Mouse (Mus musculus) MN1 (cell line): Measurements from ENCODE around the gene Hip1.

ENCODE experiments used
- DNase-seq: peaks from one replicate; pipeline ENCODE4 v3.0.0-alpha.2; 2016; ENCODE audit warnings: low spot score

Gene Hip1

DNA sequence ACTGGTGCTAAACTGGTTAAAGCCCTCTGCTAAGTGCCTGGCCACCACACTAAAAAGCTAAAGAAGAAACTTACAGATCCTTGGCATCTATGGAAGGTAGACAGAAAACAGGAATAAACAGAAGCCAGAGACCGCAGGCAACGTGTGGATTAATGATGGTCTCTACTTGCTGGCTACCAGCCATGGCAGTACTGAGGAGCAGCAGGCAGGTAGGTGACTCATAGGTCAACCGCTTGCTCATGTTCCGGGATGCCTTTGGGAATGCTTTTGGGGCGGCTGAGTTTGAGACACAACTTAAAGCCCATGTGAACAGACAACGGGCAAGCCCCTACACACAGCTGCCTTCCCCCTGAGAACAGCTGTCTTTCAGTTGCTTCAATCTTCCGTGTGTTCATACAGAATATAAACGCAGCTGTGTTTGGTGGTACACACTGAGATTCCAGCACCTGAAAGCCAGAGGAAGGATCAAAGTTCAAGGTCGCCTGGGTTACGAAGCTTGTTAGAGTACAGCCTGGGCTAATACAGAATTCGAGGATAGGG lies 13.5 kb downstream of the Hip1 start:
- no peak for DNase-seq

DNA sequence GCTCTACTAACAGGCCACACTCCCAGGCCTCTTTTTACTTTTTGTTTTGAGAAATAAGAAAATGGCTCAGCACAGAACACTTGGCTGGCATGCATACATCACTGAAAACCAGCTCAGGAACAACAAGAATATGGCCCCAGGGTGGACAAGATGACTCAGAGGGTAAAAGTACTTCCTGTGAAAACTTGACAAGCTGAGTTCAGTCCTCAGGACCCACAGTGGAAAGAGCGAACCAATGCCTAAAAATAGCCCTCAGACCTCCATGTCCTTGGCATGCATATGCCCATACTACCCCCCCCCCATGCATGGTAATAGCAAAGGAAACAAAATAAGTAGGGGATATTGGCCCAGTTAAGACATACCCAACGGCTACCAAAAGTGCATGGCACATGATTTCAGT lies 15.0 kb downstream of the Hip1 start:
- DNase-seq, result no peak

DNA sequence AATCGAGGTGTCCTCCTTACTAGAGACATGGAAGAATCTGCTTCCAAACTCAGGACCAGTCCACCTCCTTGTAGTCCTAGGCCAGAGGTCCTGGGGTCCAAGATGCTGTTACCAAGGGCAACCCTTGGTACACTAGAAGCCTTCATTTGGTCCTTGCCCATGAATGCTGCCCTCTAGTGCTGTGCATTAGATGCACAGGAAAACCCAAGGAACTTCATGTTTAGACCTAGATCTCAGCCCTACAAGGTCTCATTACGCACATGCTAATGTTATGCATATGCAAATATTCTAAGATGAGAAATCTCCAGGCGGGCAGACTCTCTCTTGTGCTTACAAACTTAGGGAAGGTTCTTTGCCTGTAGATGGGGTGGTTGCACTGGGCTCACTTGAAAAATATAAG lies 15.6 kb downstream of the Hip1 start:
- DNase-seq, result no peak

DNA sequence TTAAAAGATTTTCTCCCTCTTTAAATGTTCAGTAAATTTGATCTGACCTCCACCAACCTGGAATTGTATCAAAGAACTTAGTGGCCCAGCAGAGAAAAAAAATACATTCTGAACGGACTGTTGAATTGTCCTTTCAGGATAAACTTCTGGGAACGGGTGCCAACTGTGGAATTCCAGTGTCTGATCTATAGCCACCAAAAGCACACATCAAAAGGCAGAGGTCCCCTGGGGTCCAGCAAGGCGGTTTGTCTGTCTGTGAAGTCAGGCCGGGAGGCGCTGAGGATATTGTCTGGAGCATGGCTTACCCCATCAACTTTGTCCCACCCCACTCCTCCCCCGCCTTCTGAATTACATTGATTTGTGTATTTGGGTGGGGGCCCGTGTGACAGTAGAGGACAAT lies 16.9 kb downstream of the Hip1 start:
- DNase-seq, result no peak

DNA sequence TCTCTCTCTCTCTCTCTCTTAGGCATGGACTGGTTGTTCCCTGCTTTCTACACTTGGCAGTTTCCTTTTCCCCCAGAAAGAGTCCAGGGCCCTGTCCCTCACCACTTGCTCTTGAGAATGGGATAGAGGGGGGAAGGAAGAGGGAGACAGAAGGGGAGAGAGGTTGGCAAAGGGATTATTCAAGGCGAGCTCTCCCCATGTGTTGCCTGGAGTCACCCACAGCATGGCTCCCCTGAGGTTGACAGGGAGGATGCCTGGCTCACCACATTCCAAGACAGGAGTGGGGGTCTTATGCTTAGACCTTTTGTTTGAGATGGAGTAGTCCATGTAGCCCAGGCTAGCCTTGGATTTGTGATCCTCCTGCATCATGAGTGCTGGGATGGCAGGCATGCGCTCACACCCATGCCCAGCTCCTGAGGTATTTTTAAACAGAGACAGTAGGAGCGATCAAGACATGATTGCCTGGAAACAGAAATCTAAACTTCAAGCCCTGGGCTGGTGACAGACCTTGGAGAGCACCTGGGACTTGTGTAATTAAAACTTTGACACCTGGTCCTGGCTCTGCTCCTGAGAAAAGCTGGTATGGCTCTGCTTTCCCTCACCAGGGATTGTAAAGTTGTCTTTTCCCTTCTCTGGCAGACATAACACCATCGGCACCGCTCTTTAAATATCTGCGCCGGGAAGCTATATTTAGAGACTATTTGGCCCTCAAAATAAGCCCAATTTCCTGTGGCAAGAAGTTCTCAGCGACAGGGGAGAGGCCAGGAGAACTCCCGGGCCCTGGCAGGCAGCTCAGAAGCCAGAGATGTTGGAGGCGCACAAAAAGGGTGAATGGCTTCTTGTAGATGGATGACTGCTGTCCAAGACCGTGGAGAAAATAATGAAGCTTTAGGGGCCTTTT lies 20.0 kb downstream of the Hip1 start:
- no peak for DNase-seq

DNA sequence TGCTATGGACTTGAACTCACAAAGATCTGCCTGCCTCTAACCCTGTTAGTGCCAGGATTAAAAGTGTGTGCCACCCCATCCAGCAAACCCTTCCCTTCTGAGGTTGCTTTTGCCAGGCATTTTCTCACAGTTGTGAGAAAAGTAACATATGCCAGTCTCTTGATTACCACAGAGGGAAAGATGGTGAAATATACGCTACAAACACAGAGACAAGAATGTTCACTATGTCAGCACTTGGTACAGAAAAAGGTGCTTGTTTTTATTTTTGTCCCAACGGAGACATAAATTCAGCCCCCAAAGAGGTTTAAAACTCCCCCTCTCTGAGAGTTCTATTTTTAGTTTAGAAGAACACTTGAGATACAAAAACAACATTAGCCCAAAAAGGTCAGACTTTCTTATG lies 20.8 kb downstream of the Hip1 start:
- DNase-seq, result no peak

DNA sequence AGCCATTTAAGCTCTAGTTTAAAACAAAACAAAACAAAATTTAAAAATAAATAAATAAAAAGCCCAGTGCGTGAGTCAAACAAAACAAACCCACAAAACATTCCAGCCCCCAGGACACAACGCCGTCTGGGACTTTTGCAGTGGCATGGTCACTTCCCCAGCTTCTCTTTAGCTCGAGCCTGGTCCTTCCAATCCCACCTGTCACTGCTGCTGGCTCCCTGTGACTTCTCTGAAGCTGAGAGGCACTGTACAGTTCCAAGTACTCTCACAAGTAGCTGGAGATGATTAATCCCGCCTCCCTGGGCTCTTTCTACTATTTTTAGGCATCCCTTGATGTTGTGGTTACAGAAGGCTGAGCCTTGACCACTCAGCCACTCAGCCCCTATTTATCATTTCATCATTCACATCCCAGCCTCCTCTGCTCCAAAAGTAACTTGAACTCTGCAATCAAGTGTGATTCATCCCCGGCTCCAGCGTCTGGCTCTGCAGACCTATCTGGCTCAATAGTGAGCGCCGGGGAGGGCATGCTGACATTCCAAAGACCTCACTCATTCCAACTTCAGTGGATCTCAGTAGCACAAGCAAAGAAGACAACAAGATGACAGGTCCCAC lies 22.7 kb downstream of the Hip1 start:
- DNase-seq, result peak; percentile 55

DNA sequence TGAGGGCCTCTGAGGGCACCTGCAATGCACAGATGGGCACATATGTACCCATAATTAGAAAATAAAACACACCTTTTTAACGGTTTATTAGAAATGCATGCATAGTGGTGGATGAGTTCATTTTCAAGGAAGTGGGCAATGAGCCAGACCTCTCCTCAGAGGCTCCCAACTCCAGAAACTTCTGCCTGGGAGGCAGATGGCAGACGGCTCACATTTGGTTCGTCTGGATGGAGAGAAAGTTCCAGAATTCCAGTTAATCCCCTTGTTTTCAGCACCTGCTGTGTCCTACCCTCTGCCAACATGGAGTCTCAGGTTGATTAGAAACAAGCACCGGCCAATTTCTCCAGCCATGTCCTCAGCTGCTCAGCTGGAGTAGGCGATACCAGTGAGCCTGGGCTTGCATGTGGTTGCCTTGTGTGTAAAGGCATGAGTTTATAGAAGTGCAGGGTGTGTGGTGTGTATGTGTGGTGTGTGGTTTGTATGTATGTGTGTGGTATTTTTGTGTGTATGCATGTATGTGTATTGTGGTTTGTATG lies 27.5 kb downstream of the Hip1 start:
- DNase-seq, result no peak

DNA sequence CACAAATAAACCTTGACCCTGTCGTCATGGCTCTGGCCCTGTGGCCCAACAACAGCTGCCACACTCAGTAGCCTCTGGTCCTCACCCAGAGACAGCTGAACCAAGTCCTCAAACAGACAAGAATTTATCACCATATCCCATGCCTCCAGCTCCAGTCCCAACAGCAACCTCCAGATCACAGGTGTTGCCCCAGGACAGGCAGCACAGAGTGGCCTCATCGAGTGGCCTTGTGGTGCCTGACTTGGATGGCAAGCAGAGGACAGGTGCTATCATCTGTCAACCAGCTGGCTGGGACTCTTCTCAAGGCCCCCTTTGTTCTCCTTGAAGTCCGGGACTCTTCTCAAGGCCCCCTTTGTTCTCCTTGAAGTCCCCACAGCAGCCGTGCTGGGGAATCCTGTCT lies 31.8 kb downstream of the Hip1 start:
- DNase-seq, result no peak

DNA sequence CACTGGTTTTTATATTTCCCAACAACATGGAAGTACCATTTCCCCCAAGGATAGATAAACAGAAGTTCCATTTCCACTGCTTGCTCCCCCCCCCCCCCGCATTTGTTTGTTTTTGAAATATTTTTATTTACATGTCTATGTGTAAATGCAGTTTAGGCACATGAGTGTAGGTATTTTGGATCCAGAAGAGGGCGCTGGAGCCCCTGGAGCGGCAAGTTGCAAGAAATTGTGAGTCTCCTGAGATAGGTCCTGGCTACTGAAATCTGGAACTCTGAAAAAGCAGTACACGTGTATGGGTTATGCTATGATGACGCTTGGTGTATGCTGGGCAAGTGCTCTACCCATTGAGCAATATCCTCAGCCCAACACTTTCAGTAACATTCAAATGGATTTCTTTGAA lies 33.8 kb downstream of the Hip1 start:
- DNase-seq, result no peak

DNA sequence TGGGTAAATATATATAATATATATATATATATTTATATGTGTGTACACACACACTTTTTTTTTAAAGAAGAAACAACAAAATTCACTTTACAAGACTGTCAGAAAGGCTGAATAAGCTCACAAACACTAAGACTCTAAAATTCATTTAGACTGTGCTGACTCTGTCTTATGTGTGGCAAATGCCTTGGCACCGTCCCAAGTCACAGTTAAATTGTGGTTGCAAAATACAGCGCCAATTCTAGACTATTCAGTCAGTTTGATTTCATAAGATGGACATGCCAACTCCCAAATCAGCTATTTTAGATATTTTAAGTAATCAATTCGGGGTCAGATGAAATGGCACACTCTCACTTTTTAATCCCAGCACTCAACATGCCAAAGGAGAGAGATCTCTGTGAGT lies 36.6 kb downstream of the Hip1 start:
- DNase-seq, result no peak

DNA sequence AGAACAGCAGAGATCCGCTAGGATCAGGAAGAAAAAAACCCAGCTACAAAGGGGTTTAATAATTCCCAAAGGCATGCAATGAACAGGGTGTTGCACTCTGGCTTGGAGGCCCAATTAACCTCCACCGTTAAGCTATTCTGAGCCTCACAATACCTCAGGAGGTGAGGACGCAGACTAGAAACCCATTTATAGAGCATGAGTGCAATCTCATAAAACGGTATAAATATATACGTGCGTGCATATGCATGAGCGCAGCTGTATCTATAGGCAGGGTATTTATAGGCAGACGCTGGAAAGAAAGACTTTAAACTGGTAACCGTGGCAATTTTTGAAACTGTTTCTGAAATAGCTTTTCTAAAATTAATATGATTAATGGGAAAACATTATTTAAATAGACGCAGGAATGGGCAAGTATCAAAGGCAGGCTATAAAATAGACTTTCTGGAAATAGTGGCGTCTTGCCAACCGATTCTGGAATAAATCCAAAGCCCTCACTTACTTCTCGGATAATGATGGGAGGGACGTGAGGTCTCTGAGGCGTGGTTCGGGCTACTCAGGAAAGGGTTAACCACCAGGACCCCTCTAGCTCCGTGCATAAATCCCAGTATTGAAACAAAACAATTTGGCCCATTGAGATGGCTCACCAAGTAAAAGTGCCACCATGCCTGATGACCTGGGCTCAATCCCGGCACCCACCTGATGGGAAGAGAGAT lies 37.2 kb downstream of the Hip1 start:
- no peak for DNase-seq

DNA sequence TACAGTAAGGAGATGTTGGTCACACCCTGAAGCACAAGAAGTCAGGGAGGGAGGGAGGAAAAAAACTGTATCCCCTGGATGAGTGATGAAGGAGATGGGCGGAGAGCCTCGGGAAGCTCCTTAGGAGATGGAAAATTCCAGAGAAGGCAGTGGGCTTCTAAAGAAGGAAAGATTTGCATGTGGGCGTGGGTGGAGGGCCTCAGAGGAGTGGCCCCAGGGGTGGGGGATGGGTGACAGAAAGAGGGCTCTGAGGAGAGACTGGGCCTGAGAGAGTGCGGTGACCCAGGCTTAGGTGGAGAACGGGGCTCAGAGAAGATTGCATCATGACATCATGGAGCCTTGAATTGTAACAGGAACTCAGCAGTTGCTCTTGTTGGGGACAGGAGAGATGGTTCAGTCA lies 39.5 kb downstream of the Hip1 start:
- no peak for DNase-seq

DNA sequence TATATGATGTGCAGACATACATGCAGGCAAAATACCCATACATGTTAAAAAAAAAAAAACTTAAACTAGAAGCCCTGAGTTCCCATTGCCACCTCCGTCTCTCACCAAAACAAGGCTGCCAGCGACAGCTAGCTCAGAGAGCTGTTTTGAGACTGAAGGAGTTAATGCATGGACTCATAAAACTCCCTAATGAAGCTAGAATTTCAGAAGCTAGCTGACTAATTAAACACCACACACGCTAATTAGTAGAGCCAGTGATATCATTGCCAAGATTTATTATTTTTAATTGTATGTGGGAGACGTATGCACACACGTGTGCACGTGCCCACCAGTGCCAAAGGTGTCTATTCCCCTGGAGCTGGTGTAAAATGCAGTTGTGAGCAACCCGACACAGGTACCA lies 42.0 kb downstream of the Hip1 start:
- no peak for DNase-seq

DNA sequence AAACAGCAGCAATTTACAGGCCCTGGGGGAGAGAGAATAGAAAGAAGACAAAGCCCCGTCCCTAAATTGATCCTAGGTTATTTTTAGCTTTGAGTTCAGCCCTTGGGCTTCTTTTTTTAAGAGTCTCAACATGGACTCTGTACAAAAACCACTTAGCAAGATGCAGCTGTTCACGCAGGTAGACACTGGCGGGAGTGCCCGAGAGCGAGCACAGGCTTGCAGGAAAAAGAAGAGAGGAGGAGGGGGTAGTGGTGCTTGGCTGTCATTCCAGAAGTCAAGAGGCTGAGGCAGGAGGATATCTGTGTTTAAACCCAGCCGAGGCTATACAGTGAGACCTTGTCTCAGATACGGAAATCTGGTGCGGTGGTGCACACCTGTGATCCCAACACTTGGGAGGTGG lies 42.9 kb downstream of the Hip1 start:
- no peak for DNase-seq

DNA sequence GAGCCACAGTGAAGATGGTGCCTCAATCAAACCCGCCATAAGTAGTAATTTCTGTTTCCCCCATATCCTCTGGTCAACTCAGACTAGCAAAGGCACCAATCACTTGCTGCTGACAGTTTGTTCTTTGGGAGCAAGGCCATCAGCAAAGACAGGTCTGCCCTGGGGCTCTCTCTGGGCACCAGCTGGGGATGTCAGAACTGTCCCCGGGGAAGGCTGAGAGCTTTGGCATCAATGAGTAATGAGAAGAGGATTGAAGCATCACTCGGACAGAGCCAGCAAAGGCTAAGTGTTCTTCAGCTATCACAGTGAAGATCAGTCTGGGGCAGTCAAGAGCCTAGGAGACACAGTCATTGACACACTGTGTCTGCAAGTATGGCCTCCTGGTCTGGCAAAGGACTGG lies 46.0 kb downstream of the Hip1 start:
- DNase-seq, result peak; percentile 52

DNA sequence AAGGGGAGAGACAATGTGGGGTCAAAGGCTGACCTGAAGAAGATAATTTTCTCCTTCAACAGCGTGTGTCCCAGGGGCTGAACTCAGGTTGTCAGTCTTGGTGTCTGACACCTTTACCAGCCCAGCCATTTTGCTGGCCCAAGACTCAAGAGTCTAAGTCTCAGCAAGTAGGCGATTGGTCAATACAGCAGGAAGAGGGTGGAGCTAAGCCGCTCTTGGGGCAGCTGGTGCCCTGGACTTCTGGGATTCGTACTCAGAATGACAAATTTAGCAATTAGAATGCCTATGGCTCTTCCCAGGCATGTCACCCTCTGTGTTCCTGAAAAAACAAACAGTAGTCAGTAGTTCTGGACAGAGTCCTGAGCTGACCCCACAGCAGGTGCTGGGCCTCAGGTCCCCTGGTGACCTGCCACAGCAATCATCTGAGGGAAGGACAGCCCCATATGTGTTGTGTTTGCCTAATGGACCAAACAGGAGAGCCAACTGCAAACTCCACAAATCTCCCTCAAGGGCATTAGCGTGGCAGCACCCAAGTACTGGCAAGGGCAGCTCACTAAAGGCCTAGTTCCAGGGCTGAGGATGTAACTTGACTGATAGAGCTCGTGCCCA lies 47.5 kb downstream of the Hip1 start:
- no peak for DNase-seq

DNA sequence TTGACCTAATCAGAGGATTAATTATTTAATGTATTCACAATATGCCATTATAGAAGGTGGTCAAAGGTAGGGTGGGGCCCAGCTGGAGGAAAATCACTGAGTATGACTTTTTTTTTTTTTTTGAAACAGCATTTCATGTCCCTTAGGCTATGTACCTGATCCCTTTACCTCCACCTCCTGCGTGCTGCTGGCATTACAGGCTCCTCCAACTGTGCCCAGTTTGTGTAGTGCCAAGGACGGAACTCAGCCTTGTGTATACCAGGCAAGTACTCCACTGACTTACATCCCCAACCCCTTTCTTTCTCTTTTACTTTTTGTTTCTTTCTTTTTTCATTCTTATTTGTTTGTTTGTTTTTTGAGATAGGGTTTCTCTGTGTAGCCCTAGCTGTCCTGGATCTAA lies 48.4 kb downstream of the Hip1 start:
- DNase-seq, result no peak

DNA sequence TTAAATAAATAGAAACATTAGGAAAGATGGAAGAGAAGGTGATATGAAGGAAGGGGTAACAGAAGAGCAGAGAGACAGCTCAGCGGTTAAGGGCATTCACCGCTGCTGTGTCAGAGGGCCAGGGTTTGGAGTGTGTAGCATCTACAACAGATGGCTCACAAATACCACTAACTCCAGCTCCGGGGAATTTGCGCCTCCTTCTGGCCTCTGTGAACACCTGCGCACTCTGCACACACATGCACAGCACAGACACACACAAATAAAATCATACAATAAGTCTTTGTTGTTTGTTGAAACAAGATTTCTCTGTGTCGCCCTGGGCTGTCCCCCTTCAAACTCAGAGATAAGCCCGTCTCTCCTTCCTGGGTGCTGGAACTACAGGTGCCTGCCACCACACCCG lies 49.4 kb downstream of the Hip1 start:
- DNase-seq, result no peak

DNA sequence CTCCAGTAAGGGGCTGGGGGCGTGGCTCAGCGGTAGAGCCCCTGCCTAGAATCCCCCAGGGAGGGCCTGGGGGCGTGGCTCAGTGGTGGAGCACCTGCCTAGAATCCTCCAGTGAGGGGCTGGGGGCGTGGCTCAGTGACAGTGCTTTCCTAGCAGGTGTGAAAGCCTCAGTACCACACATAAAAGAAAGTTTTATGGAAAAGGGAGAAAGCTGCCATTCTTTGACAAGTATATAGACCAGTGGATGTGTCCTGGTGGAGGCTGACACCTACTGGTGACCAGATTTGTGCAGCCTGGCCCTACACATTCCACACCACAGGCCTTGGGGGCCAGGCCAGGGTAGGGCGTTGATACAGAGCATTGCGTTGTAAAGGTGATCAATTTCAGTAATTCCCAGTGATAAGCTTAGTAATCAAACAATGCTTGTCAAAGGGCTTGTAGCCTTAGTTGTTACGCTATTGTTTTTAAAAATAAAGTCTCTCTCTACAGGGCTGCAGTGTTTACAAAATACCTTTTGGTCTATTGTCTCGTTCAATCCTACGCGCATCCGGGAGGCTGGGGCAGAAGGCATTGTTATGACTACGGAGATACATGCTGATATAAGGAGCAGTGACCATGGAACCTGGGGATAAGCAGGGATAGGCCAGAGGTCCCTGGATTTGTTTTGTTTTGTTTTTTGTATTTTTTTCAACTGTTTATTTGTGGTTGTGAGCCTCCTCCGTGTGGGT lies 50.6 kb downstream of the Hip1 start:
- DNase-seq, result peak; percentile 71

DNA sequence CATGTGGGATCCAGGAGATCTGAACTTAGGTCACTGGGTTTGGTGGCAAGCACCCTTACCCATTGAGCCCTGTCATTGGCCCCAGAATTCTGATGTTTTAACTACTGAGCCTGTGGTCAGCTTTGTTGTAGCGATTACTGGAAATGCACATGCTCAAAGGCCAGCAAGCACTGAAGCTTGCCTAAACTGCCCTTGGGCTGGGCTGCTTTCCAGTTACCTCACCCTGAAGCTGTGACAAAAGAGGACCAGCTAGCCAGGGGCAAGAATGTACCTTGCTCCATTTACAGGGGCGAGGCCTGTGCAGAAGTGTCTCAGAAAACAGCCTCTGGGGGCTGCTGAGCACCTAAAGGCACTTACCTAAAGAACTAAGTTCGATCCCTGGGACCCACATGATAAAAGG lies 51.8 kb downstream of the Hip1 start:
- no peak for DNase-seq

DNA sequence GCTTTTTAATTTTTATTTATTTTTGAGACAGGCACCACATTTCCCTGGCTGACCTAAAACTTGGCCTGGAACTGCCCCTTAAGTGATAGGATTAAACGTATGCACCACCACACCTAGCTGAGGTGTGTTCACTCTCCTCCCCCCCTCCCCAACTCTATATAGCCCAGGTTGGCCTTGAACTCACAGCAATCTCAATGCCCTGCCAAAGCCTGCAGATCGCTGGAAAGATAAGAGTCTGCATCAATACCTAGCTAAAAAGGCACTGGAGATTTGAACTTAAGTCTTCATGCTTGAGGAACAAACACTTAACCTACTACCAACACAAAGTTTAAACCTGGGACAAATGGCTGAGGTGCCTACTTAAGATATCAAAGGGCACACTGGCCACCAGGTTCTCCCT lies 52.8 kb downstream of the Hip1 start:
- no peak for DNase-seq
